Mouse (Mus musculus) lung, adult 2 months (tissue): ENCODE data around the gene Wdr46. TPM values are rescaled to one million over a fixed set of nuclear protein-coding genes. Genes with fewer than 3 reads are reported as not detected.
"Not testable (repeated sequence)": the region's sequence is repeated elsewhere in the genome, so short reads cannot be mapped to it uniquely, and the experiment has no call there.

Experiments used
- DNase-seq: peaks from one replicate; pipeline ENCODE4 v3.0.0; 2022
- H3K4me1 ChIP-seq: fragments of 200-500 bp; 2 replicates; pipeline ENCODE4 v1.6.1; 2011; ENCODE audit warnings: low read length; ENCODE audit not compliant: control insufficient read depth, insufficient read depth
- H3K4me3 ChIP-seq: fragments of 200-500 bp; replicated peaks from 2 replicates; pipeline ENCODE3; 2011; ENCODE audit warnings: low read depth, mild to moderate bottlenecking, control low read depth, low read length; ENCODE audit errors: extremely low read depth
- CTCF ChIP-seq: fragments of 200-500 bp; IDR thresholded peaks from 2 replicates; pipeline ENCODE4 v1.5.1; 2011; ENCODE audit warnings: mild to moderate bottlenecking, low read length, control low read depth; ENCODE audit not compliant: insufficient read depth
- POLR2A ChIP-seq: fragments of 200-500 bp; IDR thresholded peaks from 2 replicates; pipeline ENCODE4 v1.6.1; 2011; ENCODE audit warnings: low read depth, mild to moderate bottlenecking, control low read depth, low read length, borderline replicate concordance; ENCODE audit errors: extremely low read depth
- WGBS: fragments of 180-500 bp; shearing (Covaris S2); methylation state at CpG from one replicate; pipeline ENCODE4 v1.1.7; 2018; 5-methylcytosine and 5-hydroxymethylcytosine counted together
- polyA plus RNA-seq: library from polyadenylated mRNA; depleted of rRNA; stranded (reverse); fragments of >200 nt; gene quantifications from 2 replicates; pipeline ENCODE4 v1.2.3, GENCODE M21; 2012; rRNA removed

Gene Wdr46
- polyA plus RNA-seq, result 13.4 and 16.8 TPM in 2 replicates

- under 1% methylated on average over 36 of the region's 36 CpGs for WGBS
- DNase-seq, result peak; percentile 86
- TF ChIP-seq POLR2A, result peak; percentile 51; the same call in 1 of the 2 replicates
- TF ChIP-seq CTCF, result no peak
- peaks cover 10% of the 10 kb centered on the region; the same call in 1 of the 2 replicates for H3K4me1 ChIP-seq
- H3K4me3 ChIP-seq, result peak within 1 kb of the TSS; percentile 82
Observed at GRCm38 (mm10) chr17:33940206-33940805, at the start of gene Wdr46, which contains the start of gene Pfdn6. Gene Wdr46, plus strand, starts transcription at chr17:33940660. Gene Pfdn6, minus strand, starts transcription at chr17:33940343.

GRCm38 (mm10) chr17:33891357-33891756, 49.1 kb upstream of the Wdr46 start:
- 57% methylated on average over 2 of the region's 2 CpGs for WGBS

GRCm38 (mm10) chr17:33891892-33892291, 48.6 kb upstream of the Wdr46 start:
- not testable (repeated sequence) for H3K4me1 ChIP-seq, H3K4me3 ChIP-seq, DNase-seq
- WGBS, result 60% methylated on average over 6 of the region's 6 CpGs

More at GRCm38 (mm10) chr17:33891357-33891756, 49.1 kb upstream of the Wdr46 start:
- Histone ChIP-seq H3K4me1 (0 out of 2 replicates have a peak, but pooled peaks cover 3% of the 10 kb centered on the region), H3K4me3 (no peak overlapping the region)
- TF ChIP-seq CTCF, result no peak
- no peak for TF ChIP-seq POLR2A
- DNase-seq, result no peak

GRCm38 (mm10) chr17:33892429-33892828, 48.0 kb upstream of the Wdr46 start:
- 33% methylated on average over 7 of the region's 7 CpGs for WGBS
- no peak overlapping the region for H3K4me3 ChIP-seq
- TF ChIP-seq CTCF (no peak), POLR2A (no peak)
- no peak for DNase-seq
- 0 out of 2 replicates have a peak, but pooled peaks cover 3% of the 10 kb centered on the region for H3K4me1 ChIP-seq

GRCm38 (mm10) chr17:33893011-33893410, 47.4 kb upstream of the Wdr46 start:
- not testable (repeated sequence) for H3K4me3 ChIP-seq, DNase-seq, H3K4me1 ChIP-seq
- 70% methylated on average over 4 of the region's 4 CpGs for WGBS

- H3K4me3 ChIP-seq, result no peak overlapping the region
- WGBS, result 42% methylated on average over 6 of the region's 6 CpGs
- peak; percentile 54 for TF ChIP-seq CTCF
- no peak for TF ChIP-seq POLR2A
- no peaks in the 10 kb centered on the region for H3K4me1 ChIP-seq
- no peak for DNase-seq
Observed at GRCm38 (mm10) chr17:33897114-33897794, 43.2 kb upstream of the Wdr46 start.

- not testable (repeated sequence) for H3K4me1 ChIP-seq, H3K4me3 ChIP-seq, DNase-seq
- WGBS, result 71% methylated on average over 4 of the region's 4 CpGs
Observed at GRCm38 (mm10) chr17:33898193-33898592, 42.3 kb upstream of the Wdr46 start.

GRCm38 (mm10) chr17:33899642-33900041, 40.8 kb upstream of the Wdr46 start:
- DNase-seq, result no peak
- Histone ChIP-seq H3K4me3 (no peak overlapping the region), H3K4me1 (no peaks in the 10 kb centered on the region)
- 72% methylated on average over 4 of the region's 4 CpGs for WGBS
- TF ChIP-seq CTCF, result no peak
- no peak for TF ChIP-seq POLR2A

GRCm38 (mm10) chr17:33900281-33900988, 40.0 kb upstream of the Wdr46 start:
- 68% methylated on average over 7 of the region's 7 CpGs for WGBS
- DNase-seq, result no peak
- TF ChIP-seq CTCF (no peak), POLR2A (no peak)
- H3K4me1 ChIP-seq, result no peaks in the 10 kb centered on the region
- no peak overlapping the region for H3K4me3 ChIP-seq

GRCm38 (mm10) chr17:33900989-33901314, 39.5 kb upstream of the Wdr46 start:
- WGBS, result 79% methylated on average over 4 of the region's 4 CpGs

More at GRCm38 (mm10) chr17:33900989-33901314, 39.5 kb upstream of the Wdr46 start:
- H3K4me3 ChIP-seq, result no peak overlapping the region
- H3K4me1 ChIP-seq, result no peaks in the 10 kb centered on the region
- TF ChIP-seq CTCF, result no peak
- no peak for TF ChIP-seq POLR2A
- DNase-seq, result no peak
